Mouse (Mus musculus) olfactory bulb, adult 2 months (tissue): ENCODE data around the gene 1700023F06Rik. TPM values are rescaled to one million over a fixed set of nuclear protein-coding genes. Genes with fewer than 3 reads are reported as not detected.

ENCODE experiments used
- H3K27ac ChIP-seq: fragments of 200-500 bp; 2 replicates; pipeline ENCODE4 v1.5.1; 2012; ENCODE audit warnings: low read depth, low read length; ENCODE audit not compliant: insufficient read depth
- H3K4me1 ChIP-seq: fragments of 200-500 bp; 2 replicates; pipeline ENCODE4 v1.6.1; 2012; ENCODE audit warnings: low read length; ENCODE audit not compliant: control insufficient read depth, insufficient read depth
- H3K4me3 ChIP-seq: fragments of 200-500 bp; 2 replicates; pipeline ENCODE4 v1.5.1; 2012; ENCODE audit warnings: mild to moderate bottlenecking, low read depth, low read length, moderate library complexity; ENCODE audit not compliant: insufficient read depth
- CTCF ChIP-seq: fragments of 200-500 bp; IDR thresholded peaks from 2 replicates; pipeline ENCODE4 v1.5.1; 2012; ENCODE audit warnings: low read depth, mild to moderate bottlenecking, low read length, moderate library complexity; ENCODE audit not compliant: insufficient read depth
- POLR2A ChIP-seq: fragments of 200-500 bp; IDR thresholded peaks from 2 replicates; pipeline ENCODE4 v1.6.1; 2012; ENCODE audit warnings: mild to moderate bottlenecking, low read depth, low read length, moderate library complexity; ENCODE audit not compliant: insufficient read depth
- WGBS: fragments of 180-500 bp; shearing (Covaris S2); methylation state at CpG from one replicate; pipeline ENCODE4 v1.1.7; 2018; 5-methylcytosine and 5-hydroxymethylcytosine counted together
- polyA plus RNA-seq: library from polyadenylated mRNA; stranded (reverse); fragments of >200 nt; gene quantifications from 2 replicates; pipeline ENCODE4 v1.2.4, GENCODE M21; 2012; ENCODE audit warnings: low replicate concordance; ENCODE audit not compliant: missing spikeins, insufficient read depth, insufficient read length

The 1700023F06Rik gene
- not detected in 2 replicates for polyA plus RNA-seq

DNA sequence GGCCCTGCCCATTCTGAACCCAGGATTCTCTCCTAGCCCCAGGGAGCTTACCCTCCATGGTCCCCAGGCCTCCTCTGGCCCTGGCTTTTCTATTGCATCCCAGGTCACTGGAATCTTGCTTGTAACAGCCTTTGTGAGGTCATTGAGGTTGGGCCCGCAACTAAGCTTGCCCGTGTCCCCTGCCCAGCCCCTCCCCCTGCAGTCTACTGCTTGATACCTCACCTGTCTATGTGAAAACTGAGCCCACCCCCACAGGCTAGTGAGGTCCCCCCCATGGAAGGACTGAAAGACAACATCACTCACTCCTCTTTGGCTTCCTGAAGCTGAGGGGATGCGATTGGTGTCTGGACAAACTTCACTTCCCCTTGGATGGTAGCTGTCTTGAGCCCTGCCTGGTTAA is at the start of gene 1700023F06Rik:
Gene 1700023F06Rik (minus strand): TSS at position 101 of the 400 bp plus-strand sequence.
- no peaks in the 10 kb centered on the region for H3K4me1 ChIP-seq
- WGBS = 92% methylated on average over 3 of the region's 3 CpGs
- TF ChIP-seq POLR2A = no peak
- TF ChIP-seq CTCF = no peak
- H3K27ac ChIP-seq = no peak within 1 kb of the TSS
- H3K4me3 ChIP-seq = no peak within 1 kb of the TSS

DNA sequence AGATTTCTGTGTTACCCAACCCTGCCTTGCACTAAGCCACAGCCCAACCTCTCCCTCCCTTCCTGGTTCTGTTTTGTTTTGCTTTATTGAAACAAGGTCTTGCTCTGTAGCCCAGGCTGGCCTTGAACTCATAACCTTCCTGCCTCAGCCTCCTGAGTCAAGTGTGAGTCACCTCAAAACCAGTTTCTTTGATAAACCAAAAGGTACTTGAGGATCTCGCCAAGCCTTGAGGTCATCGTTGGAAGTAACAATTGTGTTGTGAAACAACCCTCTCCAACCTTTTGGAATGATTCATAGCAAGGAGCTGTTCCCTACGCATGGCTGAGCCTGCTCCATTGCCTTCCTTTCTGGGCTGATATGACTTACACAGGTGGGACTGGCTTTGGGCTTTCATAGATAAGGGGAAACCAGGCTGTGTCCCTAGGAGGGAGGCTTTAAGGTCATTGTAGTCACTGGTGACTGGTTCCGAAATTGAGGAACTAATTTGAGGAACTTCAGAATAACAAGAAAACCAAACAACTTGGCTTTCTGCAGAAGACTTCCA is 49.7 kb upstream of the 1700023F06Rik start:
- no peak for TF ChIP-seq POLR2A
- TF ChIP-seq CTCF = no peak
- no peak overlapping the region for H3K27ac ChIP-seq
- WGBS = 88% methylated on average over 4 of the region's 4 CpGs

DNA sequence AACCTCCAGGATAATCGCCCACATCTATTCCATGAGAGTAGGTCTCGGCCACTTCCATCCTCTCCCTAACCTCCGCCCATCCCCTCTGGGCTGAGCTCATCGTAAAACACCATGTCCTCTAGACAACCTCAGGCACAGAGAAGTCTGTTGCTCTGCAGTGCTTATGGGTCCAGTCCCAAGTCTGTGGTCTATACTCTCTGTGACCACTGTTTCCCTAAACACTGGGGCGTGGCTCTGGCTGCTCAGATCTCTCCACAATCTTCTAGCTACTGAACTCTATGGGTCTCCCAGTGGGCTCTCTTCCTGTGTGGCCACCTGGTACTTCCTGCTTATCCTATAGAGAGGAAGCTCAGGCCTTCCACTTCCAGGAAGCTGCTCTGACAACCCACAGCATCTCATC is 45.2 kb upstream of the 1700023F06Rik start:
- peaks cover 3% of the 10 kb centered on the region; the same call in 1 of the 2 replicates for H3K4me1 ChIP-seq
- 92% methylated on average over 5 of the region's 5 CpGs for WGBS
- TF ChIP-seq POLR2A (no peak), CTCF (no peak)
- no peak overlapping the region for H3K27ac ChIP-seq
- H3K4me3 ChIP-seq = no peak overlapping the region

More for the DNA sequence above, 49.7 kb upstream of the 1700023F06Rik start:
- peaks cover 15% of the 10 kb centered on the region for H3K4me1 ChIP-seq
- H3K4me3 ChIP-seq = no peak overlapping the region

DNA sequence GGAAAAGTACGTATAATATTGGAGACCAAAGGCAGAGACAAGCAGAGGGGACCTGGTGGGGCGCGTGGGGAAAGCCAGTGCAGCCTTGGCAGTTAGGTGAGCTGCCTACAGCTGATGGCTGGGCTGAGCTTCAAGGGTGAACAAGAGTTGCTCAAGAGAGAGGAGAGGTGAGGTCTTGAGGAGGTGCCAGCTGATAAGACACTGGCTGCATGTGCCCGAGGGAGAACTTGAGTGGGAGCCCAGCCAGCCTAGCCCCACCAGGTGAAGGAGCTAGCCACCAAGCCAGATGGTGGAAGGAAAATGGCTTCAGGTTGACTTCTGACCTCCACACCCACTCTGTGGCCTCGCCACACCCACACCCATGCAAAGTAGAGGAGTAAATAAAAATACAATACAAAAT is 44.0 kb upstream of the 1700023F06Rik start:
- WGBS = 93% methylated on average over 5 of the region's 5 CpGs
- TF ChIP-seq CTCF (no peak), POLR2A (no peak)
- H3K27ac ChIP-seq = no peak overlapping the region

DNA sequence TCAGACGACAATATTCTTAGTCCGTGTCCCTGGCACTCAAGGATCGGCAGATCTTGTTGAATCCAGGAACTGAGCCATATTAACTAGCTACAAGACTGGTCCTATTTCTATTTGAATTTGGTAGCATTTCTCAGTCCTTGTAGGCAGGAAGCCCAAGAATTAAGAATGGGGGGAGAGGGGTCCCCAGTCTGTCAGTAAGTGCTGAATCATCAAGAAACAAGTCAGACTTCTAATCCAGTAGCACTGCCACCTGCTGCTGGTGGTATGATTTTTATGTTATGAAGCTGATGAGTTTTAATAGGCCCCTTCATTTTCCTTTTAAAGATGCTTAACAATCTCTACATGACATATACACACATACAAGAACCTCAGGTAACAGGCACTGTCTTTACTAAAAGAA is 42.0 kb upstream of the 1700023F06Rik start:
- H3K27ac ChIP-seq = no peak overlapping the region
- peaks cover 23% of the 10 kb centered on the region for H3K4me1 ChIP-seq
- no peak for TF ChIP-seq CTCF
- TF ChIP-seq POLR2A = no peak
- WGBS = 83% methylated on average over 3 of the region's 3 CpGs
- H3K4me3 ChIP-seq = no peak overlapping the region

More for the DNA sequence above, 44.0 kb upstream of the 1700023F06Rik start:
- H3K4me1 ChIP-seq = peaks cover 10% of the 10 kb centered on the region
- H3K4me3 ChIP-seq = no peak overlapping the region

DNA sequence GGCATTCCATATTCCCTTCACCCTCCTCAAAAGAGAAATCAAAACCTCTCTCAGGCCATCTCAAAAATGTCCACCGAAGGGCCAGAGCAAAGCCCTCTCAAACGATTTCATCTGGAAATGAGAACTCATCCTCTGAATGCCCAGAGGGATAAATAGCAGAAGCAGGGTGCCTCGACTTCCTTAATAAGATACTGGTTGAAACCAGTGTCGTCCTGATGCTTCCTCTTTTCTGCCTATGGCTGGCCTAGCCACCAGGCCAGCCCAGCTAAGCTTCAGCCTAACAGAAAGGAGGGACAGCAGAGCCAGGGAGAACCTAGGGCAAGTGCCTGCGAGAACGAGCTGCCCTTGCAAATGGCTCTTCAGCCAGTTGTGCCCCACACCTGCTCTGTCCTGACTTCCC is 41.2 kb upstream of the 1700023F06Rik start:
- 76% methylated on average over 6 of the region's 6 CpGs for WGBS
- TF ChIP-seq POLR2A = no peak
- TF ChIP-seq CTCF = no peak
- peaks cover 23% of the 10 kb centered on the region for H3K4me1 ChIP-seq
- no peak overlapping the region for H3K4me3 ChIP-seq
- no peak overlapping the region for H3K27ac ChIP-seq

DNA sequence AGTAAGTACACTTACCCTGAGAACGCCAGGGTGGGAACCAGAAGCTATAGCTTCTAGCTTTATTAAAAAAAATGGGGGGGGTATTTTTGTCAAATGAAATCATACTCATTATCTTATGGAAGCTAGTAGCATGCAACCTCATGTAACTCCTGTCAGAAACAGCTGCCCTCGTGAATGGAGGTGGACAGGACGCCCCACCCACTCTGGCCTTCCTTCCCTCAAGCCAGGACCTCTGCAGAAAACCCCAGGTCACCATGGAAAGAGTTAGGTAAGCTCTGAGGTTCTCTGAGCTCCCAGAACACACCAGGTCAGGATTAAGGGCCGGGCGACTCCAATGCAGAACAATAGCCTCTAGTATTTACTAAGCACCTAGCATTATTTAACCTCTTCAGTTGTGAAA is 40.5 kb upstream of the 1700023F06Rik start:
- no peak for TF ChIP-seq POLR2A
- H3K4me1 ChIP-seq = peaks cover 23% of the 10 kb centered on the region
- WGBS = 86% methylated on average over 5 of the region's 5 CpGs
- no peak overlapping the region for H3K4me3 ChIP-seq
- H3K27ac ChIP-seq = no peak overlapping the region

DNA sequence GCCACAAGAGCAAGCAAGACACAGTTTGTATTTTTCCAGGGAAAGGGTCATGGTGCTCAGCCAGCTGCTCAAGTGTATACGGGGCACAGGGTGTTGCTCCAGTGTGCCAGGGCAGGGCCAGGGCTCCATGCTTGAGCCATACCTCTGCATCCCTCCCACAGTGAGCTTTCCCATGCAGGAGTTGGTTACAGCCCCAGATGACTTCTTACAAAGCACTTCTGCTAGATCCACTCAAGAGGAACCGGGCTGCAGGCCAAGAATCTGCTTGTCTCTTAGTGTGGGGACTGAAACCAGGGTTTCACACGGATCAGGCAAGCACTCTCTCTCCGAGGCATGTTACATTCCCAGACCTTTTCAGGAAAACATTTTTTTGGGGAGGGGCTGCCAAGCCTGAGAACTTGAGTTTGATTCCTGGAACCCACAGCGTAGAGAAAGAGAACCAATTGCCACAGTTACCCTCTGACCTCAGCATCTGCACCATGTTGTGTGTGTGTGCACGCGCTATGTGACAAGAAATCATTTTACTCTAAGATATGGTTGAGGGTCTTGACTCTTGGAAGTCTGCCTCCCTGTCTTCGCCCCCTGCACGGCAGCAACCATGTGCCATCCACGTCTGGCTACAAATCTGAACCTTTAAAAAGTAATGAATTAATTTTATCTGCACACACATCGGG is 39.3 kb upstream of the 1700023F06Rik start:
- TF ChIP-seq CTCF = no peak
- no peak for TF ChIP-seq POLR2A
- no peak overlapping the region for H3K4me3 ChIP-seq
- WGBS = 53% methylated on average over 11 of the region's 11 CpGs
- no peak overlapping the region for H3K27ac ChIP-seq
- H3K4me1 ChIP-seq = peaks cover 23% of the 10 kb centered on the region

DNA sequence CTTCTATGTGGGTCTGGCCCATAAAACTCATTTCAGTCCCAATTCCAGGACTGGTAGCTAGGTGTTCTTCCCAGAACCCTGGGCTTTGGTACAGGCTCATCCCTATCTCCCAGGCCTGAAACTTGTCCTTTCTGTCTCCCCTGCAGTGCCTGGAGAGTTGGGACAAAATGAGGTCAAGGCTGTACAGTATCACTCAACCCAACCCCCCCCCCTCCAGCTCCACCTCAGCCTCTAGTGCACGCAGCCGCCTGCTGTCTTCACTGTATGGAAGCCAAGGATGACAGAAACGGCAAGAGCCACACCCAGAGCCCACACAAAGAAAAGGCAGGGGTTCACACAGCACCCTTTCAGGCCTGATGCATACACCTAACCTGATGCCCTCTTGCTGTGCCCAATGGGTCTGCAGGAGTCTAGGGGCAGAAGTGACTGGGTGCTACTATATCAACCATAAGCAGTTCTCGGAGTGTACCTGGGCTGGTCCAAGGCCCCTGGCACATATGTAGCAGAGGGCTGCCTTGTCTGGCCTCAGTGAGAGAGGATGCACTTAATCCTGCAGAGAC is 38.5 kb upstream of the 1700023F06Rik start:
- TF ChIP-seq CTCF = no peak
- TF ChIP-seq POLR2A = no peak

More for the DNA sequence above, 38.5 kb upstream of the 1700023F06Rik start:
- peaks cover 28% of the 10 kb centered on the region for H3K4me1 ChIP-seq
- 43% methylated on average over 4 of the region's 4 CpGs for whole genome bisulfite sequencing
- H3K4me3 ChIP-seq = no peak overlapping the region
- peak overlapping the region; percentile 30 for H3K27ac ChIP-seq
